Mouse (Mus musculus) heart, postnatal 0 days (tissue): Measurements from ENCODE around the gene Crb3.

Experiments used
- CTCF ChIP-seq: IDR thresholded peaks from 2 replicates; pipeline ENCODE4 v1.5.1; 2016; ENCODE audit warnings: antibody characterized with exemption, control low read depth, low read depth
- EP300 ChIP-seq: IDR thresholded peaks from 2 replicates; pipeline ENCODE4 v1.6.1; 2016; ENCODE audit warnings: antibody characterized with exemption, low read depth

DNA sequence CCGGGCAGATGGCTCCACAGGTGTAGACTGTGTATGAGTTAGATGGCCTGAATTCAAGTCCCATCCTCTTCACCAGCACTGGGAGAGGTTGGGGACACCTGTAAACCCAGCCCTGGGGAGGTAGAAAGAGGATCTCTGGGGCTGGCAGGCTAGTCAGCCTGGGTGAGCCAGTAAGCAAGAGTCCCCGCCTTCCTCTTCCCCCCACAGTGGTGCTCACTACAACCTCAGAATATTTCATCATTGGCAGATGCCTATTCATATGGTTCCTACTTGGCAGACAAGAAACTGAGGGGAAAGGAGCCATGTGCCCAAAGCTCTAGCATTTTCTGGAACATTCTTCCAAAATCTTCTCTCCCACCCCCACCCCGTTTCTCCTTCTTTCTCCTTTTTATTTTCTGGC lies 10.1 kb upstream of the Crb3 start:
- TF ChIP-seq CTCF (no peak), EP300 (no peak)
